Comparison of ENCODE assay signal across 8 mouse cellular contexts in genomic region chr16:76370041-76370715, GRCm38 (mm10). TPM values are rescaled to one million over a fixed set of nuclear protein-coding genes. Genes with fewer than 3 reads are reported as not detected.
A peak's percentile ranks its signal among the peaks of the same experiment; 100 is the strongest.
DNase-seq lines count a peak whose midpoint lies in the region; ATAC-seq and TF ChIP-seq lines count a peak whose summit lies in the region.

No protein-coding gene starts in this region.

- no peak for ATAC-seq in forebrain, embryonic 15.5 days (replicated peaks)

- no peaks in the 10 kb centered on the region for H3K36me3 ChIP-seq in forebrain, embryonic 15.5 days
- H3K36me3 ChIP-seq in splenic B cell, adult 2 months (ENCODE audit: control insufficient read depth, insufficient read depth, low read length, poor library complexity, severe bottlenecking): no peaks in the 10 kb centered on the region

- peak overlapping the region; percentile 5; the same call in 1 of the 2 replicates for H3K4me2 ChIP-seq in forebrain, embryonic 15.5 days (replicated peaks)

- peak; percentile 43 for DNase-seq in spleen, adult 12 weeks (ENCODE audit: low spot score)
- DNase-seq in spleen, adult 18-20 months: no peak
- peak; percentile 61 to 78 for DNase-seq in cerebellum, adult 2 months
- peak; percentile 46 to 50 for DNase-seq in kidney, adult 8-10 months
- DNase-seq in lung, postnatal 10 days: peak; percentile 53
- peak; percentile 28 for DNase-seq in splenic B cell, adult 2 months (ENCODE audit: low read depth, low spot score)
- DNase-seq in right cerebral cortex, postnatal 25 days: no peak

- peaks cover 2% of the 10 kb centered on the region for H3K4me1 ChIP-seq in cerebellum, adult 2 months (ENCODE audit: control insufficient read depth, insufficient read depth, low read length)
- H3K4me1 ChIP-seq in forebrain, embryonic 15.5 days: peaks cover 30% of the 10 kb centered on the region

- no peaks in the 10 kb centered on the region for H3K9me3 ChIP-seq in forebrain, embryonic 15.5 days

- no peak overlapping the region for H3K9ac ChIP-seq in forebrain, embryonic 15.5 days (replicated peaks)

- H3K27me3 ChIP-seq in cerebellum, adult 2 months (ENCODE audit: control insufficient read depth, insufficient read depth, low read length): no peaks in the 10 kb centered on the region
- 0 out of 2 replicates have a peak, but pooled peaks cover 2% of the 10 kb centered on the region for H3K27me3 ChIP-seq in forebrain, embryonic 15.5 days
- no peaks in the 10 kb centered on the region for H3K27me3 ChIP-seq in splenic B cell, adult 2 months (ENCODE audit: control insufficient read depth, insufficient read depth, low read length, poor library complexity, severe bottlenecking)

- WGBS in cerebellum, adult 2 months: 7% methylated on average over 6 of the region's 6 CpGs
- WGBS in forebrain, embryonic 15.5 days: 36% methylated on average over 6 of the region's 6 CpGs

- no peak for TF ChIP-seq POLR2A in cerebellum, adult 2 months (IDR thresholded peaks at IDR 0.05; ENCODE audit: borderline replicate concordance, insufficient read depth, low read length)

- peak; percentile 70; the same call in 1 of the 2 replicates for TF ChIP-seq CTCF in cerebellum, adult 2 months (IDR thresholded peaks at IDR 0.05; ENCODE audit: borderline replicate concordance, insufficient read depth, low read depth, low read length)

- H3K4me3 ChIP-seq in cerebellum, adult 2 months (replicated peaks; ENCODE audit: insufficient read depth, low read depth, low read length): peak overlapping the region; percentile 26
- peak overlapping the region; percentile 78 for H3K4me3 ChIP-seq in forebrain, embryonic 15.5 days

- no peak overlapping the region for H3K27ac ChIP-seq in cerebellum, adult 2 months (ENCODE audit: insufficient read depth, low read length)
- no peak overlapping the region for H3K27ac ChIP-seq in forebrain, embryonic 15.5 days (replicated peaks)

RNA-seq across cellular contexts. Expression of gene Nrip1, which starts 3.4 kb away (rescaled TPM):
- 11.3 and 12.8 TPM in 2 replicates for polyA plus RNA-seq in cerebellum, adult 2 months (2012; rRNA removed)
- polyA plus RNA-seq in forebrain, embryonic 15.5 days (2015; fragmentation: Nextera tagmentation; extraction: Ambion mirVana): 35.7 and 41.4 TPM in 2 replicates

Comparison
In these comparisons a context has a peak if more than half of its experiments do, and no peak if none do; other contexts are left out.
1. DNase-seq: peak in spleen, adult 12 weeks (single experiment), cerebellum, adult 2 months (2 of 2), kidney, adult 8-10 months (2 of 2), lung, postnatal 10 days (single experiment) and splenic B cell, adult 2 months (single experiment); none in spleen, adult 18-20 months (0 of 2) and right cerebral cortex, postnatal 25 days (single experiment).